Mouse (Mus musculus) inflammation-experienced regulatory T-cells, adult 6 months (primary cell): Measurements from ENCODE around the gene Fam219b. TPM values are rescaled to one million over a fixed set of nuclear protein-coding genes. Genes with fewer than 3 reads are reported as not detected.

Experiments used
- ATAC-seq: one replicate; pipeline ENCODE4 v1.8.0; 2017
- polyA plus RNA-seq, 3 experiments: library from polyadenylated mRNA; unstranded; fragments of 100-300 nt; shearing (Covaris generic); gene quantifications; one replicate each; pipeline ENCODE4 v1.2.1; 2017

Gene Fam219b
- polyA plus RNA-seq, 3 experiments from 2014 or later = 19.6 to 40.2 (median 32.7) TPM

- no peak for ATAC-seq
These were observed 28.5 kb downstream of the Fam219b start for GRCm38 (mm10) chr9:57565741-57566221.

GRCm38 (mm10) chr9:57566846-57567245 is 29.5 kb downstream of the Fam219b start:
- ATAC-seq = no peak

- no peak for ATAC-seq
These were observed 31.2 kb downstream of the Fam219b start for GRCm38 (mm10) chr9:57568500-57568899.

GRCm38 (mm10) chr9:57574397-57574796 is 37.1 kb downstream of the Fam219b start:
- no peak for ATAC-seq

GRCm38 (mm10) chr9:57575577-57575976 is 38.2 kb downstream of the Fam219b start:
- no peak for ATAC-seq

GRCm38 (mm10) chr9:57577144-57577849 is 40.0 kb downstream of the Fam219b start:
- ATAC-seq = peak; percentile 32

- no peak for ATAC-seq
These were observed 47.7 kb downstream of the Fam219b start for GRCm38 (mm10) chr9:57584991-57585390.

- ATAC-seq = peak; percentile 91
These were observed 52.1 kb downstream of the Fam219b start, which contains the start of gene Ulk3 for GRCm38 (mm10) chr9:57589224-57590126. Gene Ulk3, plus strand, starts transcription at chr9:57589452.

- no peak for ATAC-seq
These were observed 53.4 kb downstream of the Fam219b start for GRCm38 (mm10) chr9:57590726-57591125.

Other genes starting within 250 kb of the Fam219b start
- 100 to 1,000 TPM in 2 of 3 experiments, 10 to 100 TPM in 1; 65.2 to 228 (median 153) TPM for gene Ppcdc, start 97.4 kb upstream of the Fam219b start, polyA plus RNA-seq
- gene Scamp5, start 69.5 kb upstream of the Fam219b start, polyA plus RNA-seq = not detected
- gene Rpp25, start 33.5 kb upstream of the Fam219b start, polyA plus RNA-seq = not detected
- gene Cox5a, start 16.3 kb upstream of the Fam219b start, polyA plus RNA-seq = 100 to 1,000 TPM; 223 to 469 (median 223) TPM
- gene Mpi, start 15.2 kb downstream of the Fam219b start, polyA plus RNA-seq = 10 to 100 TPM; 14.3 to 16.0 (median 14.7) TPM
- gene Scamp2, start 23.4 kb downstream of the Fam219b start, polyA plus RNA-seq = 10 to 100 TPM; 81.3 to 95.1 (median 84.9) TPM
- gene Ulk3, start 51.9 kb downstream of the Fam219b start, polyA plus RNA-seq = 10 to 100 TPM; 31.1 to 35.4 (median 32.0) TPM
- gene Cplx3, start 68.8 kb downstream of the Fam219b start, polyA plus RNA-seq = not detected
- under 1 TPM; 0.23 to 0.97 (median 0.40) TPM for gene Lman1l, start 83.2 kb downstream of the Fam219b start, polyA plus RNA-seq
- gene Csk, start 116.1 kb downstream of the Fam219b start, polyA plus RNA-seq = 100 to 1,000 TPM; 113 to 133 (median 122) TPM
- gene Cyp1a2, start 146.2 kb downstream of the Fam219b start, polyA plus RNA-seq = not detected
- under 1 TPM in 2 of 3 experiments, not detected in 1; 0.21 TPM for gene Cyp1a1, start 150.4 kb downstream of the Fam219b start, polyA plus RNA-seq
- 10 to 100 TPM; 22.7 to 32.1 (median 29.1) TPM for gene Edc3, start 171.0 kb downstream of the Fam219b start, polyA plus RNA-seq
- 100 to 1,000 TPM in 1 of 3 experiments, 10 to 100 TPM in 2; 75.8 to 110 (median 88.0) TPM for gene Clk3, start 228.3 kb downstream of the Fam219b start, polyA plus RNA-seq